Mouse (Mus musculus) right cerebral cortex, adult 18-20 months (tissue): ENCODE results near the gene Tmem44.

Experiments
- DNase-seq: peaks from one replicate; pipeline ENCODE4 v3.0.0; 2022; ENCODE audit warnings: mixed read lengths

Tmem44 gene

DNA sequence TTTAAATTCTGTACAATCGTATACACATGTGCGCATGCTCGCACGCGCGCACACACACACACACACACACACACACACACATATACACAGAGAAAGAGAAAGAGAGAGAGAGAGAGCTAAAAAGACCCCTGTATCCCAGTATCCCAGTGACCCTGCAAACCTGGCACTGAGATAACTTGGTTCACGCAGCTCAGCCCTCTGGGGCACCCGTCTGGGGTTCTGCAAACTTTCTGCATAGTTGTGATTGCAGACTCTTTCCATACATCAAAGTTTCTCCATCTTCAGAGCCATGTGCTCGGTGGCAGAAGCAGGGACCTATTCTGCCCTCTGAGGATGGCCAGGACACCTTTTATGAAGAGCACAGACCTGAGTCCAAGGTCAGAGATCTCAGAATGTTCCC is 33.6 kb downstream of the Tmem44 start:
- DNase-seq, result no peak

DNA sequence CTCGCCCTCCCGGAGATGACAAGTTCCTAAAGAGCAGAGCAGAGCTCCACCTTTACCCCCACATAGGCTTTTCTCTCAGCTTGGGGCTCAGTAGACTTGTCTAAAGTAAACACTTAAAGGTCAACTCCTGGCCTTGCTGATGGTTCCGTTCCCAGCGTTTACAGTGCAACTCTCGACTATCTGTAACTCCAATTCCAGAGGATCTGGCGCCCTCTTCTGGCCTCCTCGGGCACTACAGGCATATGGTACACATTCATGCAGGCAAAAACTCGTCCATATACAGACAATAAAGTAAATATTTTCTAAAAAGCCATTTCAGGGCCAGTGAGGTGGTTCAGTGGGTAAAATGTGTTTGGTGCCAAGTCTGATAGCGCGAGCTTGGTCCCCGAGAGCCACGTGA is 35.2 kb downstream of the Tmem44 start:
- no peak for DNase-seq

DNA sequence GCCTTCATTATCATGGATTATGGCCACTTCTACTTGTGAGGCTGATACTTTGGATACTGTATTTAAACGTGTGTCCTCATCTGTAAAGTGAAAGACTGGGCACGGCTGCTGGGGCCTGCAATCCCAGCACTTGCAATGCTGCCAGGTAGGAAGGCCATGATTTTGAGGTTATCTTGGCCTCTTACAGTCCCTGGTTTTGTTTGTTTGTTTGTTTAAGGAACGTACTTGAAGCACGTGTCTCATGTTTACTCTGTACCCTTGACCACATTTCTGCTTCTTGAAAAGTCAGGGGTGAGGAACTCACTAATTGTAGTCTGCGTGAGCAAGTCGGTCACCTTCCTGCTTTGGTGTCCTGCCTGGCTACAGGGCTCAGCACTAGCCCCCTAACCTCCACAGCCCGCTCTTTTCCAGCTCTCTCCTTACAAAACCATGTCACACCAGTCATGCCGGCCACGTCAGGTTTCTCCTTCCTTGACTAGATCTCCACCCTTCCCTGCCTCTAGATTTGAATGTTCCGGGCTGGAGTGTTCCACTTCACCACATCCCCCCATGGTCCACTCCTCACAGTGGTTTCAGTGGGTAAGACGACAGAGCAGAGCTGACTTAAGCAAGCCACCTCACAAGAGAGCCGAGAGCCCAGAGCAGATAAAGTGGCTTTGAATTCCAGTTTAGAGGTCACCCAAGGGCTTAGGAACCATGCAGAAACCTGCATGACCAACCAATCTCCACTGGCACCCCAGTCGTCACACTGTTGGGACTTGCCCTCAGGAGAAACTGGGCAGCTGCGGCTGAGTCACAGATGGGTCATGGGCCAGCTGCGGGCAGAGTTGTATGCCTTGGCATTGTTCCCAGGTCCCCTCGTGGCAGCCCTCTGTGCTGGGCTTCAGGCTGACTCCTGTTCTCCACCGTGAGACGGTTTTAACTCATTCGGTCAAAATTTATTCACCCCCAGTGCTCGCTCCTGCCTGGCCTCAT is 37.3 kb downstream of the Tmem44 start:
- DNase-seq, result no peak

DNA sequence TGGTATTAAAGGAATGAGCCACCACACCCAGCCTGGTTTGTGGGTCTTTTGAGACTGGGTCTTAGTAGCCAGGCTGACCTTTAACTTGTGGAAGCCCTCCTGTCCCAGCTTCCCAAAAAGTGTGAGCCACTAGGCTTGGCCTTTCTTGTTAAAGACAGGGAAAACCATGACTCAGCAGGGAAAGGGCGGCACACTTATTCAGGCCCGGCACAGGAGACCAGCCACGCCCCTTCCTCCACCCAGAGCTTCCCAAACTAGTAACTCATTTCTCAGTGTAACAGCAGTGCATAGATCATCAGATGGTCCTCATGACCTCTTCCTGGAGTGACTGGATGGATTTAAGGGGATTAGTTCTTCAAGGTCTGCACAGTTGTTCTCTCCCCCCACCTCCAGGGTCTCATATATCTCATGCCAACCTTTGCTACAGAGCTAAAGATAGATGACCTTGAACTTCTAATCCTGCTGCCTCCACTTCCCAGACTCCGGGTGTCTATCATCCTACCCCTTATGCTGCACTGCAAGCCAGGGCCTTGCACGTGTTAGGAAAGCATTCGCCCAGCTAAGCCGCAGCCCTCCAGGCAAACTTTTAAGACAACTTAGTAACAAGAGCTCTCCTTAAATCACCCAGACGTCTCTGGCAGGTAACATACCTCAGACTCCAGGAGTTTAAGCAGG is 38.1 kb downstream of the Tmem44 start:
- no peak for DNase-seq

DNA sequence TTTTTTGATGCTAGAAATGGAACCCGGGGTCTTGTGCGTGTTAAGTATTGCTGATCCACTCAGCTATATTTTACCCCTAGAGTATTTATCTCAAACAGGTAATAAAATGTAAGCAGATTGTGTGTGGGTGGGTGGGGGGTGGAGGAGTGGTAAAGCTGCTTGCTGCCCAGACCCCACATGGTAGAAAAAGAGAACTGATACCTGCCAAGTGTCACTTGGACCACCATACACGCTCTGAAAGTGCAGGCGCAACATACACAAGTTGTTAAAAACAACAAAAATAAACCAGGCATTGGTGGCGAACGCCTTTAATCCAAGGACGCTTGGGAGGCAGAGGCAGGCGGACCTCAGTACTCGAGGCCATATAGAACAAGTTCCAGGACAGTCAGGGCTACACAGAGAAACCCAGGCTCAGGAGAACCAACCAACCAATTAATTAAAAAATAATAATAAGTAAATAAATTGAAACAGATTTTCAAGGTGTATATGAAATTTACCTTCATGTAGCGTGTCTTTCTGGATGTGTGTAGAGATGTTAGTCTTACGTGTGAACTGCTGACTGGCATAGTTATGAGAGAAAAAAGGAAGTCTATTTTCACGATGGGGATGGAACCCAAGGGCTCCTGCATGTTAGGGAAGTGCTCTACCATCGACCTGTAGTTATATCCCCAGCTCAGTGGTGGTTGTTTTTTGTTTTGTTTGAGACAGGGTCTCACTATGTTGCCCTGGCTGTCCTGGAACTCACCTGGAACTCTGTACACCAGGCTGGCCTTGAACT is 38.9 kb downstream of the Tmem44 start:
- DNase-seq, result no peak

DNA sequence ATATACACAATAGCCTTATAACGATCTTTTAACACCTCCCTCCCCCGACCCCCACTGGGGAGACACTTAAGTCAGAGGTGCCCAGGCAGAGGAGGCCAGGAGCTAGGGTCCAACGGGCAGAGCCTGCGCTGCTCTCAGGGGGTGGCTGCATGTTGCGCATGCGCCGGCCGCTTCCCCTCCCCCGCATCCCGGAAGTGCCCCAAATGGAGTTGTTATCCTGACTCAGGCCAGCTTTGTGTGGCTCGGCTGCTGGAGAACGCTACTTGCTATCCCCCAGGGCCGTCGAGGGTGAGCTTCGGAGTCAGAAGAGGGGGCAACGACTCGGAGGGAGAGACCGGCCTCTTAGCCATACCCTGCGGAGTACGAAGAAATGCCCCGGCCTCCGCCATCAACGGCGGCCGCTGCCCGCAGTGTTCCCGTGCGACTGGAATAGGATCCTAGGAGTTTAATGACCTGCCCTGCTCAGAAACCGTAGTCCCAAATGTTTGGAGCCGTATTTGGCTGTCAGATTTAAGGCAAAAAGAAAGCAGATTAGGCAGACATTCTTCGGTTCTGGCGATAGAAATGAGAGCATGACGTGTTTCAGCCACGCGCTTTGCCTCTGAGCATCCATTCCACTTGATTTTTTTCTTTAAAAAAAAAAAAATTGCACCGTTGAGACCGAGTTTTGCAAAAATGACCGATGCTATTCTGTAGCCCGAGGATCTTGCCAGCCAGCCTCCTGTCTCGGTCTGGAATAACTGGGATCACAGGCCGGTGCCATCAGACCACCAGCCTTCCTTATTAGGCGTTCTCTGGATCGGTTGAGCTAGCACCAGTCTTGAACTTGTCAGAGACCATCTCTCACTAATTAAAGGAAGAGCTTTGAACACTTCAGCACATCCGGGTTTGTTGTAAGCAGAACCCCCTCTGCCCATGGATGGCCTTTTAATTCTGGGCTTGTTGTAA is 39.9 kb downstream of the Tmem44 start:
- peak; percentile 88 for DNase-seq

DNA sequence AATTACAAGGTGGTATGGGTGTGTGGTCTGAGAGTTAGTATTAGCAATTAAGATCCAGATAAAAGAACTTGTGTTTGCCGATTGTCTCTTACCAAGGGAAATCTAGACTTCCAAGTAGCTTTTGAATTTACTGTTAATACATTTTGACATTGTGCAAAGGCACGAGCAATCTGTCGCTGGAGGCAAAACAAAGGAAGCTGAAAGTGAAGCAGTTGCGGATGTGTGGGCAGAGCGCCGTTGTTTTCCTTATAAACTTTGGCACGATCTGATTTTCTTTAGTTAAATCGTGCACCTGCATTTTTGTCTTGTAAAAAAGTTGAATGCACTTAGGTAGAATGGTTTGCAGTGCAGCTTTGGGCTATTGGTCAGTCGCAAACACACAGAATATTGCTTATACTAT is 40.6 kb downstream of the Tmem44 start:
- DNase-seq, result no peak

DNA sequence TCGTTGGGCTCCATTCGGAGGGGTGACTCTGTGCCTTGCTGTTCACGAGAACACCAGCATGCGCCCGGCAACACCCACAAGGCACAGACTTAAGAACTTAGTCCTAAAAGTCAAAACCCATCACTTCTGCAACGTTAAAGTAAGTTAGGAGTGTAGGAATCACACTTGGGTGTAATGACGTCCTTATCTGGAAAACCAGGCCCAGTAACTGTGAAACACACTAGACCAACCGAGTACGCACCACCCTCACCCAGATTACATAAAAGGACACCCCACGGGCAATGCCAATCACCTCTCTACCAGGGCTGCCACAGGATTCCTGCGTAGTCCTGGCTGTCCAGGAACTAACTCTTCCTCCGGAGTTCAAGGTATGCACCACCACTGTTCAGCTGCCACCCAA is 41.3 kb downstream of the Tmem44 start:
- DNase-seq, result no peak

DNA sequence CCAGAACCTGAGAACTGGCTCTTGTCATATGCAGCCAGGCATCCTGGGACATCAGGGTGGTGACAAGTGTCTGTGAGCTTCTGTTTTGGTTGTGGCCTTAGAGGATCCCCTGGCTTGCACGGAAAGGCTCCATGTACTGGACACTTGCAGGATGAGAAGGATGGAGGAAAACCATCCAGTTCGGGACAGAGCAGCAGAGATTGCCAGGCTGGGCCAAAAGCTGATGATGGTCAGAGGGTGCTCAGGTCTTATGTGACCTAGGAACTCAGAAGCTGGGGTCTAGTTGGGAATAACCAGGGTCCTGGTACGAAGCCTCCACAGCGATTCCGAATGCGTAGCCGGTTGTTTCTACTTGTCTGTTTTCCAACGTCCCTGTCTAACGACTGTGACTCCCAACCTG is 41.9 kb downstream of the Tmem44 start:
- DNase-seq, result no peak

DNA sequence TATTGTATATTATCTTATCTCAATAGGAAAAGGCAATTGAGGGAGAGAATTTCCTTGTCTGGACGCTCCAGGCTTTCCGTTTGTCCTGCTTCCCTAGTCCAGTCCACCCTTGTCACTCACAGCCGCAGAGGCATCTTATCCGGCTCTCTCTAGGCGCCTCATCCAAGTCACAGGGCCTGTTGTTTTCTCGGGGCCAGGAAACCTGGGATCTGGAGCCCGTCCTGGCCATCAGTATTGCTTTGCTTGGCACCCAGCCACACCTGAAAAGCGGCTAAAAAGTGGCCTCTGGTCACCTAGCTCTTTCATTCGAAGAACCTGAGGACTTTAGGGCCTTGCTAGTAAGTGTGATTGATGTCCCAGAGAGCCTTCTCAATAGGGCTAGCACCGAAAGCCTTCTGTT is 43.5 kb downstream of the Tmem44 start:
- DNase-seq, result no peak

DNA sequence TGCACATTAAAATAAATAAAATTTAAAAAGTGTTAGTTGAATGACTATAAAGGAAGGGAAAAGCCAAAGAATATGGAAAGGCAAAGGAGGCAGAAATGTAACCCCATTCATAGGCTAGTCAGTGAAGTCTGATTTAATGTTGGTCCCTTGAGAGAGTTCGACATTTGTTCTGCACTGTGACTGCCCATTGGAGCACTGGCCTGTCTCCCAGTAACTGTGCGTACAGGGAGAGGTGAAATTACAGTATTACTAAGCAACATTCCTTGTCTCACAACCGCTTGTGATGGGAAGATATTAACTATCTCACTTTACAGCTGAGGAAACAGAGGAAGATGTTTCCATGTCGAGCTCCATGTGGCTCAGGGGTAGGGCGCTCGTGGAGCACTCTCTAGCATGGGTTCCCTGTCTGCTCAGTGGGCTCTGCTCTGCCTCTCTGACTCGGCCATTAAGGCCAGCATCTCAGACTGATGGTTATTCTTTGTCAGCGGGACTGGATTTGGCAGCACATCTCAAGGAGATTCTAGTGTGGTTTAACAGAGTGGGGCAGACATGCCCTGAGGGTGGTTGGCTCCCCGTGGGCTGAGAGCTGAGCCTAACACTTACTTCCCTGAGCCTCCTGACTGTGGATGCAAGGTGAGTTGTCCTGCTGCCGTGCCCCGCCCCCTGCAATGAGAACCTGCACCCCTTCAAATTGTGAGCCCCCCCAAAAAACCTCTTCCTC is 45.2 kb downstream of the Tmem44 start:
- DNase-seq, result no peak

DNA sequence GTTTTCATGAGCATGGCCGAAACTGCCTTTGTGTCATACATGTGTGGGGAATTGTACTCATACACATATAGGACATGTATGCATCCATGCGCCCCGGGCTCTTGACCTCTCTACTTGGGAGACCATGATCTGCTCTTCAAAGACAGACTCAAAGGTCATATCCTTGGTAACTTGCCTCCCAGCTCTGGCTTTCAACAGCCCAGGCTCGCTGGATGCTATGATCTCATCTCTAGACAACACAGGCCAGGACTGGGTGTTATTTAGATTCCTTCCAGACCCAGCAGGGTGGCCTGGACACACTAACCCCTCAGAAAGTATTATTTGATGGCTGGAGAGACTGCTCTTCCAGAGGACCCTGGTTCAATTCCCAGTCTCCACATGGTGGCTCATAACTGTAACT is 45.8 kb downstream of the Tmem44 start:
- no peak for DNase-seq

DNA sequence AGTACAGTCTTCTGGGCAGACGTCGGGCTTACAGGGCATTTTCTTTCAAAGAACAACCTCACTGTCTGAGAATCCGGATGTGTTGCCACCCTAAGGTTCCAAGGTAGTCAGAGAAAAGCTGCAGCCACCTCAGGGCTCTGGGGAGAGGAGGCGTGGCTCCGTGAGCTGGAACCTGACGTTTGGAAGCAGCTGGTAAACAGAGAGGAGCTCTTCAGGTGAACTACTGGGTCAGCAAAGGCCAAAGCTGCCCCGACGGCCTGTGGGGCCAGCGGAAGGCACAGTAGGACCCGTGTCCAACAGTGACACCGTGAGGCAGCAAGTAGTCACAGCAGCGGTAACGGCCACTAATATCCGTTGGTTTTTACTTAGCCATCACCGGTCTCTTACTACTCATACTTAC is 46.7 kb downstream of the Tmem44 start:
- no peak for DNase-seq

DNA sequence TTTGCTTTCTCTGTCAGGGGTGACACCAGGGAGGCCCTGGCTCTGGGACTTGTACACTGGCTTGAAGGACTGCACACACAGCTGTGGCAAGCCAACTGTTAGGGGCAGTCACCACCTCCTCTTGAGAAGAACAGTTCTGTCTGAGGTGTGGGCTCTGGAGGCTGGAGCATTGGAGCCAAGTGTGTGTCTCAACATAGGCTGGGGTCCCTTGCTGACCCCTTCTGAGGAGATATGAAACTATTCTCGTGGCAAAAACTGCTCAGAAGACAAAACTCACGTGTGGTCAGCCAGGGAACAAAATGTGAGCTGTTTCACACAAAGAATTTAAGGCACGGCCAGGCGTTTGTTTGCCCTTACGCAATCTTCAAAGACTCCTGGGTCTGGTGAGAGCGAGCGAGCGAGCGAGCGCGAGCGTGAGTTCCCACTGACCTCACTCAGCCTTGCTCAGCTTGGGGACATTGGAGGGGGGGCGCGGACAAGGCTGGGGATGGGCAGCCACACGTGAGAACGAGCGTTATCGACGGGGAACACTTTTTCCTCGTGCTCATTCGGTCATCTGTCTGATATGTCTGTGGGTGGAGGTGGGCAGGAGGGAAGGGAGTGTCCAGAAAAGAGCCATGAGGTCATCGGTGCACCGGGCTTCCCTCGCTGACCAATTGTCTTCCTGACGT is 48.3 kb downstream of the Tmem44 start:
- no peak for DNase-seq

DNA sequence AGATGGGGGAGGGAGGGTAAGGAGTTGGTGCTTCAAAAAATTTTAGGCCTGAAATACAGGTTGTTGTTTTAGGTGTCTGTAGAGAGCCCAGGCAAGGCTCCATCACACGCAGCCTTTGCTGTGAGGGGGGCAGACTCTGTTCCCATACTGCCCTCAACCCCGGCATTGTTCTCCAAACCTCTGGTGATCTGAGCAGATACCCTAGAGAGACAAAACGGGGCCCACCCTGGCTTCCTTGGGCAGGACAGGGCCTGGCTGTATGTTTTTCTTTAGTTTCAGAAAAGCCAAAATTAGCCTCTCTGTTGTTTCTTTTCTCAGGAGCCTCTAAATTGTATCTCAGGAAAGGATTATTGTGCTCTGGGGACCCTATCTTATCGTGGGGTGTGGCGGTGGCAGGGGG is 49.0 kb downstream of the Tmem44 start:
- DNase-seq, result no peak

DNA sequence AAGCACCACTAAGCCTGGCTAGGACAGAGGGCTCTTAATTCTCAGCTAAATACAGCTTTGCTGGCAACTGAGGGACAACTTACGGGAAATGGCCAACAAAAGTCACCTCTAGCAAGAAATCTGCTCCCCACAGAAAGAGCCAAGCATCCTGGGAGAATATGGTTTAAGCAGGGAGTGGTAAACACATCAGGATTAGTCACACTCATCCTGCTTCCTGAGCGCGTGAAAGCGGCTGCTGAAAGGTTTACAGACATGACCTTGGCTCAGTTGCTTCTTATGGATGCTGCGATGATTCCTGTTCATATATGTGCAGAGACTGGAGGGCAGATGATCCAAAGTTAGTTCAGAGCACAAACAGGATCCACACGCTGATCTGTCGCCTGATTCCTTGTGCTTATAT is 50.4 kb downstream of the Tmem44 start:
- no peak for DNase-seq

DNA sequence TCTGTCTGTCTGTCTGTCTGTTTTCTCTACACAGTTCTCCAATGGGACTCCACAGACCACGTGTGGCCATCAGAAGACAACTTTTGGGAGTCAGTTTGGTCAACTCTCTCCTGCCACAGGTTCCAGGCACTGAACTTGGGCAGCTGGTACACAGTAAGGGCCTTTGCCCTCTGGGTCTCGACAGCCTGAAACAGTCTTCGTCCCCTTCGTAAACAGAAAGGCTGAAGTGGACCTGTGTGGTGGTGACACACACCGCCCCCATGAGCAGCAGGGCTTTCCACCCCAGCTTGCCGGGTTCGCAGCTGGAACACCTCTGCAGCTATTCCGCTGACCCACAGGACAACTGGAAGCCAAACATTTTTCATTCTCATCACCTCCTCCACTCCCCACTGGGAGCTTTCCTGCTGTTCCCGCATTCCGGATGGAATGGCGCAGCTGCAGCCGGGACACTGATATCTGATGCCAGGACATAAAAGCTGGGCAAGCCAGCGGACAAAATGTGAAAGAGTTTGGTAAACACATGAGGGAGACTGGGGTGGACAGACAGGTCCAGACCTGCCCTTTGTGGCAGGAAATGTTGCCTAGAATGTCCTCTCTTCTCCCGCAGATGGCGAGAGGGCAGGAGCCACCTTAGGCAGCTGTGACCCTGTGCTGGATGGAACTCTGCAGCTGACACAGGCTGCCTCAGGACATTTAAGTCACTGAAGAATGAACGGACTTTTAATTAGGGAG is 51.4 kb downstream of the Tmem44 start:
- DNase-seq, result no peak

DNA sequence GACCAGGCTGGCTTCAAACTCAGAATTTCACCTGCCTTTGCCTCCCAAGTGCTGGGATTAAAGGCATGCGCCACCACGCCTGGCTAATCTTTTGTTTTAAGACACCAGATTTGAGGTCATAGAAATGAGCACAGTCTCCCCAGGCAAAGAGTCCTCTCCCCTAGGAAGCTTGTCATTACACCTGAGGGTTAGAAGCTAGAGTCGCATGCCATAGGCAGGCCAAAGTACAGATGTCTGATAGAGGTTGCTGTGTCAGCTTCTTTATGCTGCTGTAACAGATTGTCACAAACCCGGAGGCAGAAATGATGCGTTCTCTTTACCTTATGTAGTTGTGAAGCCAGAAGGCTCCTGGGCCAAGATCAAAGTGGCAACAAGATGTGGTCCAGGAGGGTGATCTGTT is 53.3 kb downstream of the Tmem44 start:
- no peak for DNase-seq

DNA sequence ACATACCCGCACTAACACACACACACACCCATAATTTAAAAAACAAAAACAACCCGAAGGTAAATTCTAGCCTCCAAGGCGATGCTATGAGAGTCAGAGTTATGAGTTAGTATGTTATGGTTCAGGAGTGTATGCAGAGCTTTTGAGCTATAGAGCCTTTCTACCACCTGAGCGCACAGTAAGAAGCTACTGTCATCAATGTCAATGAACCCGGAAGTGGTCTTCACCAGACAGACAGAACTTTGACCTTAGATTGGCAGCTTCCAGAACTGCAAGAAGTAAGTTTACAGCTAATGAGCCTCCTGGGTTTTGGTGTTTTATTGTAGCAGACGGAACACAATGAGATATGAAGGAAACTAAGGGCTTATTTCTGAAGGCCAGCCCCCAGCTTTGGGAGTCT is 55.8 kb downstream of the Tmem44 start:
- no peak for DNase-seq

DNA sequence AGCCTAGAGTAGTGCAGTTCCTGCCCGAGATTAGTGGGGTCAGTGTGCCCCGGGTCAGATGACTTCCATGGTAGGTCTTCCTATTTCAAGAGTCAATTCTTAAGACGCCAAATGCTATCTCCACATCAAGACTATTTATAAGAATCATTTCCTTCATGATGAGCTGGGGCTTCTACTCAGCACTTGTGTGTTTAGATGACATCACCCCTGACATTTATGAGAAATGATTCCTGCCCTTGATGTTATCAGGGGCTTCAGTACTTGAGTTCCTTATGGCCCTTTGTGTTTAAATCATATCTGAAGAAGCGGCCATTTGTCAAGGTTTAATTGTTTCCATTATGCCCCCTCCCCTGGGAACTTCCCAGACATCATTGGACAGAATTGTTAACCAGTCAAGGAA is 58.9 kb downstream of the Tmem44 start:
- DNase-seq, result no peak
